Mouse (Mus musculus): ENCODE results near the gene Dnajc13.

Gene Dnajc13

DNA sequence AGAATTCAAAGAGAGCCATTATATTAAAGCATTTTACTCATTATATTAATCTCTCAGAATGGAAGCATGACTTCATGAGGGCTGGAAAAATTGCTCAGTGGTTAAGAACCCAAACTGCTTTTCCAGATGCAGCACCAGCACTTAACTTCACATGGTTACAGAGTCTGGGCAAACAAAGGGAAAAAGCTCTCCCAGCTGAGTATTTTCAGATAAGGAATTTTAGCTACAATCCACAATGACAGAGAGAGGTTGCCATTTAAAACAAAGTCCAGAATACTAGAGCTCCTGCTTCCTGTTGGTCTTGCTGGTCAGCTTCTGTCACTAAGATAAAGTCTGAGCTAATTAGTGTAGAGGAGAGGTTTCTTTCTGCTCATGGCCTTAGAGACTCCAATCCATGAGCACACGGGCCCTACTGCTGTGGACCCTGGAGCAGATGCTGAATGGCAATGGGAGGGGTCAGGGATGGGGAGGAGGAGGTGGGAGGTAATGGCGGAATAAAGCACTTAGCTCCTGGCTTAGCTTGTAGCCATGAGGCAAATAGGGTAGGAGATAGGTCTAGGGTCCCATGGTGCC, 154.1 kb downstream of the Dnajc13 start:
- CTCF ChIA-PET: no interaction called here

DNA sequence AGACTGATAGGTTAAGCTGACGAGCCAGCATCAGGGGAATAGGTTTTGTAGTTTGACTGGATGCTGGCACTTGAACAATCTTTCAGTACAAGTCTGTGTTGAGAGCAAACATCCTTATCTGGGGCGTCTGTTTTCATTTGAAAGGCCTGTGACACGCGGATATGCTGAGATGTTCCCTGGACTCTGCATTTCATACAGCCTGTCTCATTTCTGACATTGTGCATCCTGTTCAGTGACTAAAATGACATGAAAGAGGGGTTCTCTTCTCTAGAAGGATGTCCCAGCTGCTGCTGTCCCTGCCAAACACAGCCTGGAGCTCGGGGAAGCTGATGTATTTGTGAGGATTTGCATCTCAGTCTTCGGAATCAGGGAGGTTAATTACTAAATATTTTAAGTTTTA, 155.2 kb downstream of the Dnajc13 start:
- CTCF ChIA-PET: no interaction called here

DNA sequence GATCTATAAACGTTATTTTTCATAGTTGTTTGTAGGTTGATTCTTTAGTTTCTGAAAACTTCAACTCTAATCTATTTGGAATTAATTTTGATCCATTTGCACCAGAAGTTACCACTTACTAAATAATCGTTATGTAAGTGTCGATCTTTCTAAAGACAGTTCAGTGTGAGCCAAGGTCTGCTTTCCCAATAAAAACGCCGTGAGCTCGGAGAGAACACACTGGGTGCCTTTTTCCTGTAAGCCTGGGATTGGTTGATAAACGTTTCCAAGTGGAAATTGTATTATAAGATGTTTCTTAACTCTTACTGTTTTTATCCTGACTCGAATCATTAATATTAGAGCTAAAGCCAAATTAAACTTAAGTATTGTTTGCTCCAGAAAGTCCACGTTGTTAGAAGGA, 155.8 kb downstream of the Dnajc13 start:
- CTCF ChIA-PET: no interaction called here

- CTCF ChIA-PET: no interaction called here
Observed at GRCm38 (mm10) chr9:104104986-104105385, 157.7 kb downstream of the Dnajc13 start.

DNA sequence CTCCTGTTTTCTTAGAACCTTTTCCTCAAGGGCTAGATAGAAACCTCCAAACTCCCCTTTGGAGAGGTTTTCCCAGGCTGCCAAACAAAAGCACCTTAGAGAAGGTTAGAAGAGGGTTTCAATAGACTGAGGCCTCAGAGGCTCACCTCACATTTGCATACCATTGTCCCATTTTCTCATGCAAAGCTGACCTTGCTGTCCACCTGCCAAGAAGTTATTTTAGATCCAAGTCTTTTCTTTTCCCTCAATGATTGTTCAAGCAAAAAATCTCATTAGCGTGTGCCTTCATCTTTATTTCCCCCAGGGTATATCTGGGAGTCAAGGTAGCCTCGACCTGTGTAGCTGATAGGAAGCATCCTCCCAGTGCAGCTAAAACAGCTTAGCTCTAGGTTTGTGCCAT, 159.8 kb downstream of the Dnajc13 start:
- CTCF ChIA-PET: no interaction called here

DNA sequence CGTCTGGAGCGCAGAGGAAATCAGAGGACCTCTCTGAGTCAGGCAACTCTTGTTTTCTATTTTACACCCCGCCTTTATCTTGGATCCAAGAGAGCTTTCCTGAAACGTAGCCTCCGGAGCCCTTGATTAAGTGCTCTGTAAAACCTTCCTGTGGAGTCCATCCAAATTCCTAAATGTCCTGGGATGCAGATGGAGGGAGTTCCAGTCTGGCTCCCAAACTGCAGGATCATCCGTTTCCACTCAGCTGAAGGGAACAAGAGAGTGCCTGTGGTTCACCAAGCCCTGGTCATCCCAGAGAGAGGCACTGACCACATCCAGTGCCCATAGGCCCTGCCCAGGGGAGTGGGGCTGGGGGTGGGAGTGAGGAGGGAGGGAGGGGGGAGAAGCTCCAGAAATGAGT, 160.4 kb downstream of the Dnajc13 start:
- CTCF ChIA-PET: no interaction called here

DNA sequence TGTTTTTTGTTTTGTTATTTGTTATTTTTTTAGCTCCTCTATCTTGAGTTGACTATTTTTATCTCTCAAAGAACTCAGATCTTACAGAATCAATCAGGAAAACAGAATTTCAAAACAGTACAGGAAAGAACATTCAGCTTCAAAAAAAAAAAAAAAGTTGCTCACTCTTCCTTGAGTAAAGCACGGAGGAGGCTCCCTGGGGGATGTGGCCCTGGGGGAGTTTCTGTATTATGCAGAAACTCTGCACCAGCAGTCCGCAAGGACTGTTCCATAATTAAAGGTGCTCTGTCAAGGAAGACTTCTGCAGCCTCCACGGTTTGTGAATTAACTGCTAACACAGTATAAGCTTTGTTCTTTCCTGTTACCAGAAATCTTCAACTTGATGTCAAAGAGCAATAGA, 161.3 kb downstream of the Dnajc13 start:
- CTCF ChIA-PET: no interaction called here

Measured in spleen, embryonic (tissue).